Mouse (Mus musculus): ENCODE data around the gene Sla2. TPM values are rescaled to one million over a fixed set of nuclear protein-coding genes. Genes with fewer than 3 reads are reported as not detected.

The Sla2 gene
- polyA plus RNA-seq, 1 experiment from 2014 or later, result 0.24 TPM

Other genes starting within 250 kb of the Sla2 start
- 23.3 and 43.0 TPM in 2 replicates for gene Myl9, start 111.8 kb downstream of the Sla2 start, polyA plus RNA-seq (2014; fragmentation: Nextera tagmentation; extraction: Ambion mirVana)
- gene Tgif2, start 47.2 kb downstream of the Sla2 start, polyA plus RNA-seq (2014; fragmentation: Nextera tagmentation; extraction: Ambion mirVana), result 11.2 and 14.9 TPM in 2 replicates
- gene 4930518I15Rik, start 29.2 kb downstream of the Sla2 start, polyA plus RNA-seq (2014; fragmentation: Nextera tagmentation; extraction: Ambion mirVana), result 7.6 and 9.1 TPM in 2 replicates
- gene Rab5if, start 24.1 kb downstream of the Sla2 start, polyA plus RNA-seq (2014; fragmentation: Nextera tagmentation; extraction: Ambion mirVana), result 165 and 168 TPM in 2 replicates
- gene Ndrg3, start 104.9 kb upstream of the Sla2 start, polyA plus RNA-seq (2014; fragmentation: Nextera tagmentation; extraction: Ambion mirVana), result 146 and 158 TPM in 2 replicates
- 6.8 and 8.5 TPM in 2 replicates for gene Dsn1, start 120.0 kb upstream of the Sla2 start, polyA plus RNA-seq (2014; fragmentation: Nextera tagmentation; extraction: Ambion mirVana)
- gene Soga1, start 192.1 kb upstream of the Sla2 start, polyA plus RNA-seq (2014; fragmentation: Nextera tagmentation; extraction: Ambion mirVana), result 10.0 and 10.2 TPM in 2 replicates
- gene Tldc2, start 199.9 kb upstream of the Sla2 start, polyA plus RNA-seq (2014; fragmentation: Nextera tagmentation; extraction: Ambion mirVana), result not detected in 2 replicates
- gene Samhd1, start 248.1 kb upstream of the Sla2 start, polyA plus RNA-seq (2014; fragmentation: Nextera tagmentation; extraction: Ambion mirVana), result 13.2 and 14.9 TPM in 2 replicates

Data from neural tube, embryonic 14.5 days (tissue).